Mouse (Mus musculus) heart, embryonic 13.5 days (tissue): ENCODE results near the gene Cemip2. TPM values are rescaled to one million over a fixed set of nuclear protein-coding genes. Genes with fewer than 3 reads are reported as not detected.
A peak's percentile ranks its signal among the peaks of the same experiment; 100 is the strongest.

Source experiments
- ATAC-seq: fragments of 200-750 bp; cut with Nextera tagmentation; 2 replicates; pipeline ENCODE4 v1.8.0; 2017; ENCODE audit warnings: moderate TSS enrichment; ENCODE audit not compliant: insufficient number of reproducible peaks, low FRiP score, low TSS enrichment; ENCODE audit errors: extremely low read depth
- H3K27ac ChIP-seq: fragments of 300-500 bp; sonication (generic); replicated peaks from 2 replicates; pipeline ENCODE4 v1.5.1; 2015; ENCODE audit warnings: moderate library complexity, mild to moderate bottlenecking, inconsistent platforms
- H3K27me3 ChIP-seq: fragments of 300-500 bp; sonication (generic); replicated peaks from 2 replicates; pipeline ENCODE4 v1.6.1; 2015; ENCODE audit warnings: mild to moderate bottlenecking, inconsistent platforms
- H3K36me3 ChIP-seq: fragments of 300-500 bp; sonication (generic); 2 replicates; pipeline ENCODE4 v1.6.1; 2015; ENCODE audit warnings: mild to moderate bottlenecking, inconsistent platforms
- H3K4me1 ChIP-seq: fragments of 300-500 bp; sonication (generic); 2 replicates; pipeline ENCODE4 v1.6.1; 2015; ENCODE audit warnings: inconsistent platforms
- H3K4me2 ChIP-seq: fragments of 300-500 bp; sonication (generic); 2 replicates; pipeline ENCODE4 v1.6.1; 2015; ENCODE audit warnings: inconsistent platforms, mild to moderate bottlenecking, moderate library complexity
- H3K4me3 ChIP-seq: fragments of 300-500 bp; sonication (generic); 2 replicates; pipeline ENCODE4 v1.5.1; 2015; ENCODE audit warnings: moderate library complexity, mild to moderate bottlenecking, inconsistent platforms
- H3K9ac ChIP-seq: fragments of 300-500 bp; sonication (generic); 2 replicates; pipeline ENCODE4 v1.6.1; 2015; ENCODE audit warnings: inconsistent platforms, mild to moderate bottlenecking, moderate library complexity
- H3K9me3 ChIP-seq: fragments of 300-500 bp; sonication (generic); 2 replicates; pipeline ENCODE4 v1.6.1; 2016; ENCODE audit warnings: inconsistent platforms
- WGBS: fragments of 180-500 bp; shearing (Covaris S2); methylation state at CpG from one replicate; pipeline ENCODE4 v1.1.7; 2015; ENCODE audit warnings: mixed read lengths; 5-methylcytosine and 5-hydroxymethylcytosine counted together
- polyA plus RNA-seq: library from polyadenylated mRNA; unstranded; fragments of >200 nt; fragmentation: Nextera tagmentation; extraction: Ambion mirVana; gene quantifications from 2 replicates; pipeline ENCODE4 v1.2.1, GENCODE M21; 2015

Cemip2 gene
- polyA plus RNA-seq, 1 experiment from 2014 or later: 55.2 TPM

DNA sequence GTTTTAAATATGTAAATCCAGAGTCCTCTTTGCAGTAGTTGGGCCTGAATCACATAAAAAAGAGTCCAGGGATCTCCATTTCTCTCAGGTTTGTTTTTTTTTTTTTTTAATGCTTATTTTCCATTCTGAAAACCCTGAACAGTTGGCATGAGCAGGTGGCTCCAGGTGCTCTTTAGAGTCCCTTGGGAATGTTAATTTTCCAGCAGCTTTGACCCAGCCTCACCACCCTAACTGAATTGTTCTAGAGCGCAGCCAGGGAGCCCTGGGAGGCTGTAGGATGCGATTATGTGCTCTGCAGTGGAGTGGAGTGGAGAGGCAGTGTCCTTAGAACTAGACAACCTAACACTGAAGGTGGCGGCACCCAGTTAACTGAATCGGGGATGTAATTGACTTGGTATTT is 13.7 kb downstream of the Cemip2 start:
- H3K4me3 ChIP-seq: no peak overlapping the region
- 80% methylated on average over 4 of the region's 4 CpGs for WGBS
- H3K27ac ChIP-seq: no peak overlapping the region
- no peak for ATAC-seq
- no peak overlapping the region for H3K4me2 ChIP-seq
- peaks cover 25% of the 10 kb centered on the region for H3K4me1 ChIP-seq
- H3K27me3 ChIP-seq: no peaks in the 10 kb centered on the region
- no peak overlapping the region for H3K9ac ChIP-seq
- no peaks in the 10 kb centered on the region for H3K9me3 ChIP-seq
- peaks cover 50% of the 10 kb centered on the region for H3K36me3 ChIP-seq

DNA sequence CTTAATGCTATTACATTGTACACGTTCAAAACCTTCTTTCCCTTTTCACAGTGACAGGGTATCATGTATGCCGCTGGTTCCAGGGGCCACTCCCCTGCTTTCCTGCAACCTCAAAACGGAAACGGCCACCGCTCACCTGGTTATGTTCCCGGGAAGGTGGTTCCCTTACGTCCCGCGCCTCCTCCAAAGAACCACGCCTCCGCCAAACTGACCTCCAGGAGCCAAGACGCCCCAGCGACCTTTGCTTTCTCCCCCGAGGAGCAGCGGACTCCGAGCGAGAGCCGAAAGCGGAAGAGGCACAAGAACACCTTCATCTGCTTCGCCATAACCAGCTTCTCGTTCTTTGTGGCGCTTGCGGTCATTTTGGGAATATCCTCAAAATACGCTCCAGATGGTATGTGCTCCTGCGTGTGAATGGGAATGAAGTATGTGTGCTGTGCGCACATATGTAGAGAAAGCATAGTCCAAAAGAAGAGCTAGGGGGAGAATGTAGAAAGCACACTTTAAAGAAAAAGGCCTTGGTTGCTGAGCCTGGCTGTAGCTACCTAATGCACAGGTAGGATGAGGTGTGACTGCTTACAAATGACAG is 14.5 kb downstream of the Cemip2 start:
- H3K27ac ChIP-seq: no peak overlapping the region
- 89% methylated on average over 26 of the region's 26 CpGs for WGBS

DNA sequence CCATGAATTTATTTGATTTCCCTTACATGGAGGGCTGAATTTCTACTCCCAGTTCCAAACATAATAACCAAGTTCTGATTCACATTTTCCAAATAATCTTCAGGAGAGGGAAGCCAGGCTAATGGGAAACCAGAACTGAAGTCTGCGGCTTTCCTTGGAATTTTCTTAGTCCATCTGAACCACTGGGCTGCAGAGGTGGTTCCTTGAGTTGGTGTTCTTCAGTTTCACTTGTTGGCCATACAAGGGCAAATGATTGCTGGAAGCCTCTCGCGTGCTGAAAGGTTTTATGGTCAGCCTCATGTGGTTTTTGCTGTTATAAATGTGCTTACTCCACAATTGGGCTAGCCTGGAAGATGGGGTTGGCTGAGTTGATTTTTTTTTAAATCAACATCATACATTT is 16.4 kb downstream of the Cemip2 start:
- WGBS: 87% methylated on average over 3 of the region's 3 CpGs

More for the DNA sequence above, 14.5 kb downstream of the Cemip2 start:
- H3K9ac ChIP-seq: no peak overlapping the region
- H3K4me2 ChIP-seq: no peak overlapping the region
- no peak for ATAC-seq
- no peaks in the 10 kb centered on the region for H3K9me3 ChIP-seq
- peaks cover 57% of the 10 kb centered on the region for H3K36me3 ChIP-seq
- peaks cover 22% of the 10 kb centered on the region for H3K4me1 ChIP-seq
- no peak overlapping the region for H3K4me3 ChIP-seq
- no peaks in the 10 kb centered on the region for H3K27me3 ChIP-seq

DNA sequence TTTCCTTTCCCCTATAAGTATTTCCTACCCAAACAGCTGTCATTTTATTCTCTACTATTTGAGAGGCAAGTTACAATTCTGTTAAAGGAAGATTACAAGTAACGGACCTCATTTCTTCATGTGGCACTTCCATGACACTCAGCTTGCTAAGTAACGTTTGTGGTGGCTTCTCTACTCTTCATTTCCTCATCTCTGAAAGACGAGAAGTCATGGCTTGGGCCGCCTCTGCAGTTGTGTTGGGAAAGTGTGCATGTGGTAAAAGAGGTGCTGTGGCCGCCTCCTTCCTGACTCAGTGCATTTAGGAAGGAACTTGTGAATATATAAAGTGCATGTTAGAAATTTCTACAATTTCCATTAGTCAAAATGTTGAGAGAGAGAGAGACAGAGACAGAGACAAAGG is 18.2 kb downstream of the Cemip2 start:
- Histone ChIP-seq H3K4me2 (no peak overlapping the region), H3K4me3 (no peak overlapping the region), H3K27me3 (no peaks in the 10 kb centered on the region), H3K27ac (no peak overlapping the region), H3K4me1 (peaks cover 31% of the 10 kb centered on the region), H3K36me3 (peaks cover 85% of the 10 kb centered on the region), H3K9me3 (no peaks in the 10 kb centered on the region), H3K9ac (no peak overlapping the region)
- WGBS: 79% methylated on average over 5 of the region's 5 CpGs
- no peak for ATAC-seq

More for the DNA sequence above, 16.4 kb downstream of the Cemip2 start:
- Histone ChIP-seq H3K4me1 (peaks cover 28% of the 10 kb centered on the region), H3K9me3 (no peaks in the 10 kb centered on the region), H3K27me3 (no peaks in the 10 kb centered on the region), H3K4me3 (no peak overlapping the region), H3K9ac (no peak overlapping the region), H3K27ac (no peak overlapping the region), H3K36me3 (peaks cover 73% of the 10 kb centered on the region), H3K4me2 (no peak overlapping the region)
- ATAC-seq: no peak

DNA sequence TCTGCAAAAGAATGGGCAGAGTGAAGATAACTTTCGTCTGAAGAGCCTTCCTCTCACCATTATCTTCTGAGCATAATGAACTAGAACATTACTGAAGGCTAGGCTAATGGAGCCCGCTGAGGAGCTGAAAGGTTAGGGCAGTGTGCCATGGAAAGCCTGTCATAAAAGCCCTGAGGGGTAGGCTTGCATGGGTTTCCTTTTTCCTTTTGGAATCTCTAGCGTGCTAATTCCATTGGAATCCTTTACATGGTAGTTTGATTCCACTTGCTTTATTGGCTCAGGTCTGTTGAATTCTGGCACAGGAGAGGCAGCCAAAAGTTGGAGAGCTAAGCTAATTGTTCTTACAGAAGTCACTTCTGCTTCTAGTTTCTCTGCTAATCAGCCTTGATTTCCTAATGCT is 20.6 kb downstream of the Cemip2 start:
- peak overlapping the region; percentile 34 for H3K27ac ChIP-seq
- no peak overlapping the region for H3K9ac ChIP-seq
- 36% methylated on average over 3 of the region's 3 CpGs for WGBS
- no peaks in the 10 kb centered on the region for H3K9me3 ChIP-seq
- peaks cover 31% of the 10 kb centered on the region for H3K4me1 ChIP-seq
- peaks cover 94% of the 10 kb centered on the region for H3K36me3 ChIP-seq
- H3K27me3 ChIP-seq: no peaks in the 10 kb centered on the region
- no peak overlapping the region for H3K4me2 ChIP-seq
- H3K4me3 ChIP-seq: no peak overlapping the region
- no peak for ATAC-seq

DNA sequence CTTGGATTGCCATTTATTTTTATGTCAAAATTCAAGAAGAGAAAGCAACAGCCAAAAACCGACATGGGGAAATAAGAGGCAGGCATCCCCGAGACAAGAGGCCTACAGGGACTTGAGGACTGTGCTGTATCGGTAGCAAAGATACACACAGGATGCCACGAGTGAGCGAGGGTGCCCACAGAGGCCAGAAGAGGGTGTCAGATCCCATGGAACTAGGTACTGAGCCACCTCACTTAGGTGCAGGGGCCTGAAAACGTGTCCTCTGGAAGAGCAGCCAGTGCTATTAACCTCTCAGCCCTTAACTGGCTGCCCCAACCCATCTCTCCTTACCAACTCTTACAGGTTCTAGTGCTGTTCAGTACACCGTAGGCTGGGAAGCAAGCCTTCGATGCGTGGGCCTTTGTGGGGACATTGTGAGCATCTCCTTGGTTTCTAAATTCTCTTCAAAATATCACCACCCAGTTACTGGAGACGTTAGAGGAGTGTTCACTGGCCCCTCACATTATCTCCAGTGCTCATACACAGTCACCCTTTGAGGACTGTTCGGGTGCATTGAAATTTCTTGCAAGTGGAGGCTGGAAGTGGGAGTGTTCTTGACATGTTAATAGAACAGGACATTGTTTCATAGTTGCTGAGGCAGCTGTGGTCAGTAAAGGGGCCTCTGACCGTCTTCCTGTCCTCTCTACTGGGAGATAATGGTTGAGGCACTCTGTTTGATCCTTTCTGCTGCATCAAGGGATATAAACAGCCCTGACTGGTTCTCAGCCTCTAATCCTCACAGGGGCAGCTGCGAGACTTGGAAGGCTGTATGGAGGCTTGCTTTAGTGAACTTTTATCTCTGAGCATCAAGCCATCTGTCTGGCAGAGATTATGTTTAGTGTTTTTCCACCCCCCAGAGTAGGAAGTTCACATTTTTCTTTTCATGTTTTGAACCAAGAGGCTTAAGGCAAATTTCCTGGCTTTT is 21.6 kb downstream of the Cemip2 start:
- Histone ChIP-seq H3K9ac (peak overlapping the region; percentile 58), H3K27ac (peak overlapping the region; percentile 63), H3K9me3 (no peaks in the 10 kb centered on the region), H3K4me3 (no peak overlapping the region), H3K27me3 (no peaks in the 10 kb centered on the region), H3K4me1 (peaks cover 31% of the 10 kb centered on the region), H3K4me2 (0 out of 2 replicates have a peak overlapping the region, but pooled peaks have one; percentile 7), H3K36me3 (peaks cover 94% of the 10 kb centered on the region)
- WGBS: 51% methylated on average over 13 of the region's 13 CpGs
- no peak for ATAC-seq

DNA sequence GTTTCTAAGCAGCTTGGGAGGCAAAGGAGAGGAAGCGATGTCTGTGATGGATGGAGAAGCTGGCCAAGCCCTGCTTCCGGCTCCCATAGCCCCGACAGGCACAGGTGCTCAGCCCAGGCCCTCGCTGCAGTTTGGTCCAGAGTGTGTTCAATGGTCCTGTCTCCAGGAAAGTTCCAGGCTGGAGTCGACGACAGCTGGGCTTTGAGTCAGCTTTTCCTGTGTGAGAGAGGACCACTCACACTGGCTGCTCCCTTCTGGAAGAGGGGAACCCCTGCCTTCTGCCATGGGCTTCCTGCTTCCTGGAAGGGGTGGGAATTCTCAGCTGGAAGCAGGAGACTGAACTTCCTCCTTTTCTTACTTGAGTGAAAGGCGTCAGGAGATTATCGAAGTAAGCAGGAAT is 26.3 kb downstream of the Cemip2 start:
- Histone ChIP-seq H3K4me3 (no peak overlapping the region), H3K9ac (no peak overlapping the region), H3K27me3 (no peaks in the 10 kb centered on the region), H3K4me1 (peaks cover 9% of the 10 kb centered on the region), H3K27ac (no peak overlapping the region), H3K4me2 (no peak overlapping the region), H3K36me3 (peaks cover 94% of the 10 kb centered on the region), H3K9me3 (no peaks in the 10 kb centered on the region)
- no peak for ATAC-seq
- WGBS: 76% methylated on average over 8 of the region's 8 CpGs

DNA sequence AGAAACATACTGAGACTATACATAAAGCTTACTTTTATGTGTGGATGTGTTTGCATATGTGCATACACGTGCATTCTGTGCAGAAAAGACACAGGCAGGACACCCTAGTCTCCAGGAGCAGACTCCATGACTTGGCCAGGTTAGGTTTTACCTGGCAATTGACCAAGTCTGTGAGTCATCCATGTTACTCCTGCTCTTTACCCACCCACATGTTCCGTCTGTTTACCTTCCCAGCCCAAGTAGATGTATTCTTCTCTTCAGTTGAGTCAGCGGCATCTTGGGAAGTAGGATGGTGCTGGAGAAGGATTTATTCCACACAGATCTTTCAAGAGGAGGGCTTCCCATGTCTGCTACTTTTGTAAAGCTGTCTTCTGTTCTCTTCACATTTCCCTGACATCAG is 27.2 kb downstream of the Cemip2 start:
- Histone ChIP-seq H3K9ac (no peak overlapping the region), H3K36me3 (peaks cover 95% of the 10 kb centered on the region), H3K4me2 (no peak overlapping the region), H3K4me3 (no peak overlapping the region), H3K9me3 (no peaks in the 10 kb centered on the region), H3K27me3 (no peaks in the 10 kb centered on the region), H3K27ac (no peak overlapping the region), H3K4me1 (peaks cover 2% of the 10 kb centered on the region; the same call in 1 of the 2 replicates)
- ATAC-seq: no peak
- WGBS: 69% methylated on average over 3 of the region's 3 CpGs

DNA sequence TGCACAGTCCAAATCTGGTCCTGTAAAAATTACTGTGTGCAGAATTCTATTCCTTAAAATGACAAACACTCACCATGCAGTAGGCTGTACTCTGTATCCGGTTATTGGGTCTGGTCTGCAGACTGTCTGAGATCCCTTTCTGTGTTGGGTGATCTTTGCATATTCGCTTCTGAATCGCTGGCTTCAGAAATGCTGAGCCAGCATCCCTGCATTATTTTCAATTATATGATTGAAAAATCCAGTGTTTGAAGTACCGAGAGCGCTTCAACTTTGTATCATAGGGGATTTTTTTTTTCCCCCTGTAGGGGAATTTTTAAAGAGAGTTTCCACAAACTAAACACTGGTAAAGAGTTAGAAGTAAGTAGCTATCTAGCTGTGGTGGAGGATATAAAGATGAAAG is 32.0 kb downstream of the Cemip2 start:
- H3K4me2 ChIP-seq: no peak overlapping the region
- H3K9ac ChIP-seq: no peak overlapping the region
- no peak for ATAC-seq
- H3K9me3 ChIP-seq: no peaks in the 10 kb centered on the region
- no peak overlapping the region for H3K4me3 ChIP-seq
- 85% methylated on average over 5 of the region's 5 CpGs for WGBS
- H3K4me1 ChIP-seq: peaks cover 5% of the 10 kb centered on the region; the same call in 1 of the 2 replicates
- no peaks in the 10 kb centered on the region for H3K27me3 ChIP-seq
- H3K36me3 ChIP-seq: peaks cover 97% of the 10 kb centered on the region
- H3K27ac ChIP-seq: no peak overlapping the region

DNA sequence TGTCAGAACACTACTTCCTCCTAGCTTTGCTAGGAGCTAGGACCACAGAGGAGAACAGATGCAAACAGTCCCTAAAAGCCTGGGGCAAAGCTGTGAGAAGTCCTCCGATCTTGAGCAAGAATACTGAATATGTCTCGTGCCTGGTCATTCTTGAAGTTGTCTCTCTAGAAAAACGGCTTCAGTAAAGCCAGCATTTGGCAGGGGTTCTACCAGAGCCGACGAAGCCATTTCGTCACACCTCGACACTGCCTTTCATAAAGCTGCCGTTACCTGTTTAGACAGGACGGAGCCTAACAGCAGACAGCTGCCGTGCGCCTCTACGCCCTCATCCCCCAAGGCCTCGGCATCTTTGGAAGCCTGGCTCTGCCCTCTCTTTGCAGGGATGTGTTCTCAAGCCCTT is 35.4 kb downstream of the Cemip2 start:
- Histone ChIP-seq H3K4me2 (no peak overlapping the region), H3K4me1 (0 out of 2 replicates have a peak, but pooled peaks cover 3% of the 10 kb centered on the region), H3K9me3 (no peaks in the 10 kb centered on the region), H3K27me3 (no peaks in the 10 kb centered on the region), H3K27ac (no peak overlapping the region), H3K4me3 (no peak overlapping the region), H3K36me3 (peaks cover 96% of the 10 kb centered on the region), H3K9ac (no peak overlapping the region)
- ATAC-seq: no peak
- WGBS: 81% methylated on average over 13 of the region's 13 CpGs

DNA sequence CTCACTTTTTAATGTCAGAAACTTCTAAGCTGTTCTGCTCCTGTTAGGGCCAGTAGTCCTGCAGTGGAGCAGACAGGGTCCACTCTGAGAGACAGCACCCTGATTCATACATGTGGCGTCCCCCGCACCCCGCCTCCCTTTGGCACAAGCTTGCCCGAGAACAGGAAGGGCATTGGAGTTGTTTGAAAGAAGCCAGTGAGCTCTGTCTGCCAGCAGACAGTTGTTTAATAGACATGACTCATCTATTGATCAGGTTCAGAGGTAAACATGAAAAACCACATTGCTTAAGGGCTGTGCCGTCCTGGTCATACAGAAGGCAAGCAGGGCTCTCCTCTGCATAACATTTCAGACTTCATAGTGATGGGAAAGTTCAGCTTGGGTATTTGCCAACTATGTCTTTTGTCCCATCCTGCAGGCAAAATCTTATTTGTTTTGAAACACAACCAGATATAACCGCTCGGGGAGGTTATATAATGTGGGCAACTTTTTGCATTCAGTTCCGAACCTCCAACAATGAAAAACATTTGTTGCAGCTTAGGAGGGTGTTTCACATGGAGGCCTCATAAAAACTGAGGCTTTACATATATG is 36.4 kb downstream of the Cemip2 start:
- 77% methylated on average over 8 of the region's 8 CpGs for WGBS

More for the DNA sequence above, 36.4 kb downstream of the Cemip2 start:
- no peak overlapping the region for H3K4me3 ChIP-seq
- H3K36me3 ChIP-seq: peaks cover 96% of the 10 kb centered on the region
- H3K4me1 ChIP-seq: peaks cover 11% of the 10 kb centered on the region
- no peak for ATAC-seq
- H3K27me3 ChIP-seq: no peaks in the 10 kb centered on the region
- no peaks in the 10 kb centered on the region for H3K9me3 ChIP-seq
- no peak overlapping the region for H3K4me2 ChIP-seq
- H3K27ac ChIP-seq: 0 out of 2 replicates have a peak overlapping the region, but pooled peaks have one; percentile 28
- no peak overlapping the region for H3K9ac ChIP-seq
